Mouse (Mus musculus): Measurements from ENCODE around the gene Ccdc81. TPM values are rescaled to one million over a fixed set of nuclear protein-coding genes. Genes with fewer than 3 reads are reported as not detected.

Ccdc81 gene
- polyA plus RNA-seq, 1 experiment from 2014 or later, result 1.6 TPM

- ATAC-seq, result no peak
- H3K9ac ChIP-seq (ENCODE audit: low read depth, low read length), result no peak overlapping the region
- WGBS, result 75% methylated on average over 8 of the region's 8 CpGs
- no peak overlapping the region for H3K4me2 ChIP-seq (ENCODE audit: low read length)
- no peaks in the 10 kb centered on the region for H3K36me3 ChIP-seq (ENCODE audit: control insufficient read depth, insufficient read depth, low read length)
- H3K9me3 ChIP-seq (replicated peaks; ENCODE audit: control insufficient read depth, low read length, poor library complexity, severe bottlenecking), result no peaks in the 10 kb centered on the region
- H3K27ac ChIP-seq (ENCODE audit: low read length), result no peak overlapping the region
- no peak overlapping the region for H3K4me3 ChIP-seq (ENCODE audit: low read depth, low read length)
- no peaks in the 10 kb centered on the region for H3K27me3 ChIP-seq (ENCODE audit: control insufficient read depth, insufficient read depth, low read depth, low read length)
- H3K4me1 ChIP-seq (ENCODE audit: control insufficient read depth, insufficient read depth, low read length), result no peaks in the 10 kb centered on the region
These were observed 67.9 kb downstream of the Ccdc81 start for GRCm38 (mm10) chr7:89835566-89835965.

GRCm38 (mm10) chr7:89833521-89833920 lies 69.9 kb downstream of the Ccdc81 start:
- Histone ChIP-seq H3K4me3 (ENCODE audit: low read depth, low read length) (no peak overlapping the region), H3K27me3 (ENCODE audit: control insufficient read depth, insufficient read depth, low read depth, low read length) (no peaks in the 10 kb centered on the region), H3K4me1 (ENCODE audit: control insufficient read depth, insufficient read depth, low read length) (no peaks in the 10 kb centered on the region), H3K9me3 (replicated peaks; ENCODE audit: control insufficient read depth, low read length, poor library complexity, severe bottlenecking) (no peaks in the 10 kb centered on the region), H3K9ac (ENCODE audit: low read depth, low read length) (no peak overlapping the region), H3K36me3 (ENCODE audit: control insufficient read depth, insufficient read depth, low read length) (no peaks in the 10 kb centered on the region), H3K4me2 (ENCODE audit: low read length) (no peak overlapping the region), H3K27ac (ENCODE audit: low read length) (no peak overlapping the region)
- WGBS, result 93% methylated on average over 8 of the region's 8 CpGs
- no peak for ATAC-seq

GRCm38 (mm10) chr7:89829201-89829600 lies 74.2 kb downstream of the Ccdc81 start:
- no peak overlapping the region for H3K4me3 ChIP-seq (ENCODE audit: low read depth, low read length)
- H3K9me3 ChIP-seq (replicated peaks; ENCODE audit: control insufficient read depth, low read length, poor library complexity, severe bottlenecking), result no peaks in the 10 kb centered on the region
- H3K27ac ChIP-seq (ENCODE audit: low read length), result no peak overlapping the region
- H3K36me3 ChIP-seq (ENCODE audit: control insufficient read depth, insufficient read depth, low read length), result no peaks in the 10 kb centered on the region
- no peak overlapping the region for H3K9ac ChIP-seq (ENCODE audit: low read depth, low read length)
- H3K27me3 ChIP-seq (ENCODE audit: control insufficient read depth, insufficient read depth, low read depth, low read length), result no peaks in the 10 kb centered on the region
- H3K4me2 ChIP-seq (ENCODE audit: low read length), result no peak overlapping the region
- 58% methylated on average over 7 of the region's 7 CpGs for WGBS
- no peaks in the 10 kb centered on the region for H3K4me1 ChIP-seq (ENCODE audit: control insufficient read depth, insufficient read depth, low read length)
- 0 out of 2 replicates have a peak, but pooled peaks have one; percentile 54 for ATAC-seq

GRCm38 (mm10) chr7:89828436-89829065 lies 74.9 kb downstream of the Ccdc81 start:
- H3K27ac ChIP-seq (ENCODE audit: low read length), result no peak overlapping the region
- 81% methylated on average over 4 of the region's 4 CpGs for WGBS
- no peak for ATAC-seq

More at GRCm38 (mm10) chr7:89828436-89829065, 74.9 kb downstream of the Ccdc81 start:
- H3K4me2 ChIP-seq (ENCODE audit: low read length), result no peak overlapping the region
- no peaks in the 10 kb centered on the region for H3K4me1 ChIP-seq (ENCODE audit: control insufficient read depth, insufficient read depth, low read length)
- no peaks in the 10 kb centered on the region for H3K27me3 ChIP-seq (ENCODE audit: control insufficient read depth, insufficient read depth, low read depth, low read length)
- no peak overlapping the region for H3K4me3 ChIP-seq (ENCODE audit: low read depth, low read length)
- H3K9ac ChIP-seq (ENCODE audit: low read depth, low read length), result no peak overlapping the region
- no peaks in the 10 kb centered on the region for H3K9me3 ChIP-seq (replicated peaks; ENCODE audit: control insufficient read depth, low read length, poor library complexity, severe bottlenecking)
- H3K36me3 ChIP-seq (ENCODE audit: control insufficient read depth, insufficient read depth, low read length), result no peaks in the 10 kb centered on the region

Other genes with a start within 250 kb of the Ccdc81 start
- 136 and 144 TPM in 2 replicates for gene Hikeshi, start 37.6 kb upstream of the Ccdc81 start, polyA plus RNA-seq (2015; fragmentation: Nextera tagmentation; extraction: Ambion mirVana)
- gene Eed, start 77.4 kb upstream of the Ccdc81 start, polyA plus RNA-seq (2015; fragmentation: Nextera tagmentation; extraction: Ambion mirVana), result 24.4 and 25.7 TPM in 2 replicates
- gene Picalm, start 226.6 kb upstream of the Ccdc81 start, polyA plus RNA-seq (2015; fragmentation: Nextera tagmentation; extraction: Ambion mirVana), result 38.9 and 45.5 TPM in 2 replicates

Data from midbrain, embryonic 16.5 days (tissue).